Mouse (Mus musculus): ENCODE results near the gene Gm13101.

The Gm13101 gene

DNA sequence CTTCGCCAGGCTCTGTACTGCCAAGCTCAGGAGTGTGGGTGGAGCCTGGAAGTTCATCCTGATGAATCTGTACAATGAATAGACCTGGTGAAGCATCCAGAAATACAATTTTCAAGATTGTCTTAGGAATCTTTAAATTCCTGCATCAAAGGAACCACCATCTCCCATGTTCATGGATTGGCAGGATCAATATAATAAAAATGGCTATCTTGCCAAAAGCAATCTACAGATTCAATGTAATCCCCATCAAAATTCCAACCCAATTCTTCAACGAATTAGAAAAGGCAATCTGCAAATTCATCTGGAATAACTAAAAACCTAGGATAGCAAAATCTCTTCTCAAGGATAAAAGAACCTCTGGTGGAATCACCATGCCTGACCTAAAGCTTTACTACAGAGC is at the start of gene Gm13101:
TSS of gene Gm13101 (minus strand) at position 101 of the 400 bp plus-strand sequence.
- WGBS, result 31% methylated on average over 2 of the region's 2 CpGs

DNA sequence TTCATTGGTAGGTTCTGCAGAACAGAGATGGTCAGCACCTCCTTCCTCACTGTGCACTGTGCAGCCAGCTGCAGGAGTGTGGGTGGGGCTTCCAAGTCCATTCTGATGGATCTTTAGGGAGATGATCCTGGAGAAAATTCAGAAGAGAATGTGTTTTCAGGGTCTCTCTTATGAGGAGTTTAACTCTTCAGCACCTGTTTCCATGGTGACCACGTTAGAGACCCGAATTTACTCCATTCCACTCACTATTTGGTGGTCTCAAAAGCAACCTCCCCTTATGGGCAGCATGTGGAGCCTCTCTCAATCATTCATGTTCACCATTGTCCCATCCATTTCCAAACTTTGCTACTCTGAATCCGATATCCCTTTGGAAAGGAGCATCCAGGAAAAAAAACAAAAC is 27.5 kb upstream of the Gm13101 start, which contains the start of gene Pramef17:
TSS of gene Pramef17 (minus strand) at position 101 of the 400 bp plus-strand sequence.
- WGBS, result 60% methylated on average over 3 of the region's 3 CpGs

DNA sequence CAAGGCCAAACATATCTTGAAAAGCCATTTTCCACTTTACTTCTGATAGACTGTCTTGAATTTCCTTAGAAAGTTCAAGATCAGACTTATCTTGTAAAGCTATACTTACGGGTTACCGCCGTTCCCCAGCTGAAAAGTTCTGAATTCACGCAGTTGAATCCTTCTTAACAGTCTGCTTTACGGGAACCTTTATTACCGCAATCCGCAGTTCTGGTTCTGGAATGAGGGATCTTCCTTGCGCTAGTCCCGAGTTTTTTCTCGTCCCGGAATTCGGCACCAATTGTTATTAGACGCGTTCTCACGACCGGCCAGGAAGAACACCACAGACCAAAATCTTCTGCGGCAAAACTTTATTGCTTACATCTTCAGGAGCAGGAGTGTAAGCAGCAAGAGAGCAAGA is 21.4 kb upstream of the Gm13101 start:
- 96% methylated on average over 17 of the region's 17 CpGs for WGBS

DNA sequence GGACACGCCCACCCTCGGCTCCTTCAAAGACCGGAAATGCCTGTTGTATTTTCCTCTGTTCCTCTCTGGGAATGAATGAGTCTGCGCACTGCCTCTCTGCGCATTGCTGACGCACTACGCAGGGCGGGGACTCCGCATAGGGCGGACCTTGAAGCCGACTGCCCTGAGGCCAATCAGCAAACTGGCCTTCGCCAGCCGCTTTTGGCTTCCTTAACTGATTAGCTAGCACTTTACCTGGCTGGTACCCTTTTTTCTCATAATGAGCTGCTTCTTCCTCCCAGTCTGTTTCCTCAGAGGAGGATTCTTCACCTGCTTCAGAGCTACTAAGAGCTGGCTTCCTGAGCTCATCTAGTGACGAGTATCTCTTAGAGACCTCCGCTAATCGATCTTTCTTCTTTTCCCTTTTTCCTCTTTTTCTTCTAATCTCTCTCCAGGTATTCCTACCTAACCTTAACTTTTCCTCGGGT is 20.8 kb upstream of the Gm13101 start:
- WGBS, result 94% methylated on average over 13 of the region's 17 CpGs

DNA sequence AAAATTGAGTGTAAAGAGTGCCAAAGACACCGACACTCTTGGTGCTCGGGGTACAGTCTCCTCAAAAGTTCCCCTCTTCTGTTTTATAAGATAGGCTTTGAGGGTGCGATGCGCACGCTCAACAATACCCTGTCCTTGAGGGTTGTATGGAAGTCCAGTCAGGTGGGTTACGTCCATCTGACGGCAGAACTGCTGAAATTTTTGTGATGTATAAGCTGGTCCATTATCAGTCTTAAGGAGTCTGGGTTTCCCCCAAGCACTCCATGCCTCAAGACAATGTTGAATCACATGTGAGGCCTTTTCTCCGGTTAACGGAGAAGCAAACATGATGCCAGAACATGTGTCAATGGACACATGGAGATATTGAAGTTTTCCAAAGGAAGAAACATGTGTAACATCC is 19.0 kb upstream of the Gm13101 start:
- 97% methylated on average over 7 of the region's 9 CpGs for WGBS

DNA sequence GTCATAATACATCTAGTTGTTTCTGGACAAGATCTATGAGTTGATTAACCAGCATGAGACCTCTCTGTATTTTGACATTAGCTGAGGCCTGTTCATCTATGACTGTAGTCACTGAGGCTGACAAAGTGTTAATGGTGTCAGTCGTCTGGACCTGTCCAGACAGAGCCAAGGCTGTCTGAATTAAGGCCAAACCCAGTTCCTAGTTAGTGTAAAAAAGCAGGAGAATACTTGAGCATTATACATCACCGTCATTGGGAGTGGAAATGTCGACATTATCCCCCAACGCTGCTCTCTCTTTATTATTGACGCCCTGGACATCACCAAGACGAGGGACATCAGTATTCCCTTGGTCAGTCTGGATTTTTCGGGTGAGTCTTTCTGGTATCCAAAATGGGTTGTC is 18.4 kb upstream of the Gm13101 start:
- no CpG with 5 or more reads among the region's 7 CpGs for WGBS

DNA sequence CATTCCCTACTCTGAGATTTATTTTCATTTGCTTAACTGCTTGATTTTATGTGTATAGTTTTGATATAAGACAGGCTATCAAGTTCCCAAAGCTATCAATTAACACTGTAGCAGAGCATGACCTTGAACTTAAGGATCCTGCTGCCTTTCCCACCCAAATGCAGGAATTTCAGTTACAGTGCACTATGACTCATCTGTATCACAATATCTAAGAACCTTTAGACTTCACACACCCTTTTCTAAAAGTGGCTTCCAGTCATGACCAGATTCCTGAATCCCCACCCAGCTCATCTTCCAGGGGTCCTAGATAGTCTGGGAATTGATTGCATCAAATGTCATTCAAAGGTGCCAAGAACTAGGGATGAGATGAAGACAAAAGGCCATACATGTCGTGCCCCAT is 16.7 kb upstream of the Gm13101 start:
- WGBS, result 30% methylated on average over 1 of the region's 1 CpGs

DNA sequence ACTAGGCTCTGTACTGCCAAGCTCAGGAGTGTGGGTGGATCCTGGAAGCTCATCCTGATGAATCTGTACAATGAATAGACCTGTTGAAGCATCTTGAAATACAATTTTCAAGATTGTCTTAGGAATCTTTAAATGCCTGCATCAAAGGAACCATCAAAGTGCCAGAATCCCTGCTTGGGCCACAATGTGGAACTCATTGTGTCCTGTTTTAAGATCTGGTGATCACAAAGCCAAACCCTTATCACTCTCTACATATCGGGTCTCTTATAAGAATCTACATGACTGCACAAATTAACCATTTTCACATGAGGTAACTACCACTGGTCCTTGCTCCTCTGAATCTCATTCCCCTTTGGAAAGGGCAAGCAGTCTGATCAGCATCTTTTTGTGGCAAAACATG is 15.8 kb downstream of the Gm13101 start, which contains the start of gene Pramef25:
TSS of gene Pramef25 (minus strand) at position 101 of the 400 bp plus-strand sequence.
- 97% methylated on average over 1 of the region's 1 CpGs for WGBS
